19 mouse cellular contexts compared by ENCODE assay signal in the genomic region with DNA sequence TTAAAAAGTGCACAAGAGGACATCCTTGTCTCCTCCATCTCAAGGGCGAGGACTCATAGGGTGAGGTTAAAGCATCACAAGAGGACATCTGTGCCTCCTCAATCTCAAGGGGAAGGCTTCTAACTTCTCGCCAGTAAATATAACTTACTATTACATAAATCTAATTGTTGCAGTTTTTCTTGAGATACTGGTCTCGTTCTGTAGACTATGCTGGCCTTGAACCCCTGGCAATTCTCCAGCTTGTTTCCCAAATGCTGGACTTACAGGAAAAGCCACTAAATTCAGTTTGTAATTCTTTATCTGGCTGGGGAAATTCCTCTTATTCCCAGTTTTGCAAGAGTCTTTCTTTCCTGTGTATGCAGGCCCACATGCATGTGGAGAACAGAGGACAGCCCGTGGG. TPM values are rescaled to one million over a fixed set of nuclear protein-coding genes. Genes with fewer than 3 reads are reported as not detected.
A peak's percentile ranks its signal among the peaks of the same experiment; 100 is the strongest.
DNase-seq lines count a peak whose midpoint lies in the region.
"Had no signal": no experiment of that assay in that cellular context is flagged by ENCODE, and none has a peak within 500 bp of the region (broad histone marks: within the 10 kb centered on the region; RNA-seq: fewer than 3 reads in every experiment).

No protein-coding gene starts in this region.

- peak; percentile 40 for DNase-seq in kidney, adult 9 months
- DNase-seq in kidney, adult 18-20 months: no peak
- peak; percentile 47 for DNase-seq in adrenal gland, postnatal 14 days
- peak; percentile 48 to 63 for DNase-seq in adrenal gland, postnatal 36 days
- peak; percentile 53 for DNase-seq in kidney, postnatal 36 days
- no peak for DNase-seq in left cerebral cortex, adult 11 months (ENCODE audit: low spot score)
- no peak for DNase-seq in frontal cortex, postnatal 10 days (ENCODE audit: low spot score in 2 of 2)
- DNase-seq: cerebellum, adult 9-10 months; gastrocnemius, adult 2 months; heart, postnatal 4 days; layer of hippocampus, adult 9-11 months; right cerebral cortex, postnatal 14 days; spleen, adult 18-20 months had no signal

RNA-seq across cellular contexts. Expression of gene Ascl3, which starts 3.3 kb away (rescaled TPM):
- total RNA-seq in adrenal gland, postnatal 14 days (2021): not detected in 2 replicates
- total RNA-seq in adrenal gland, postnatal 36 days (2021): not detected
- total RNA-seq: gastrocnemius, adult 2 months; gastrocnemius, postnatal 4 days; heart, postnatal 4 days; left cerebral cortex, adult 2 months; left cerebral cortex, postnatal 36 days; megakaryocyte progenitor cell, adult 5-6 weeks; MEL; midbrain, postnatal 0 days had no signal

RNA-seq across cellular contexts. Expression of gene BC051019, which starts 11.2 kb away (rescaled TPM):
- total RNA-seq in adrenal gland, postnatal 14 days (2021): not detected in 2 replicates
- not detected for total RNA-seq in adrenal gland, postnatal 36 days (2021)
- total RNA-seq: gastrocnemius, adult 2 months; gastrocnemius, postnatal 4 days; heart, postnatal 4 days; left cerebral cortex, adult 2 months; left cerebral cortex, postnatal 36 days; megakaryocyte progenitor cell, adult 5-6 weeks; MEL had no signal

RNA-seq across cellular contexts. Expression of gene Tmem9b, which starts 17.9 kb away (rescaled TPM):
- total RNA-seq in adrenal gland, postnatal 14 days (2021): 36.6 and 42.0 TPM in 2 replicates
- total RNA-seq in adrenal gland, postnatal 36 days (2021): 10 to 100 TPM; 43.9 to 47.2 TPM

RNA-seq across cellular contexts. Expression of gene Akip1, which starts 31.3 kb away (rescaled TPM):
- 32.2 and 33.6 TPM in 2 replicates for total RNA-seq in adrenal gland, postnatal 14 days (2021)
- total RNA-seq in adrenal gland, postnatal 36 days (2021): 10 to 100 TPM; 23.6 to 30.0 TPM

RNA-seq across cellular contexts. Expression of gene St5, which starts 31.4 kb away (rescaled TPM):
- total RNA-seq in adrenal gland, postnatal 14 days (2021): 44.0 and 49.4 TPM in 2 replicates
- 10 to 100 TPM; 37.9 to 45.8 TPM for total RNA-seq in adrenal gland, postnatal 36 days (2021)

Comparison
In these comparisons a context has a peak if more than half of its experiments do, and no peak if none do; other contexts are left out.
1. DNase-seq: peak in kidney, adult 9 months (single experiment), adrenal gland, postnatal 14 days (single experiment), adrenal gland, postnatal 36 days (2 of 2) and kidney, postnatal 36 days (2 of 2); none in kidney, adult 18-20 months (single experiment), left cerebral cortex, adult 11 months (single experiment) and frontal cortex, postnatal 10 days (0 of 2).